Mouse (Mus musculus): ENCODE measurements around the gene Hbs1l.

- TF ChIP-seq CTCF (IDR thresholded peaks at IDR 0.05; ENCODE audit: extremely low read depth, insufficient read length, insufficient replicate concordance, low read depth, low read length) (no peak), POLR2A (IDR thresholded peaks at IDR 0.05; ENCODE audit: low read depth, low read length) (no peak)
Observed at GRCm38 (mm10) chr10:21415031-21415430, 119.3 kb downstream of the Hbs1l start.
